ENCODE assay signal across 8 mouse cellular contexts in the genomic region with DNA sequence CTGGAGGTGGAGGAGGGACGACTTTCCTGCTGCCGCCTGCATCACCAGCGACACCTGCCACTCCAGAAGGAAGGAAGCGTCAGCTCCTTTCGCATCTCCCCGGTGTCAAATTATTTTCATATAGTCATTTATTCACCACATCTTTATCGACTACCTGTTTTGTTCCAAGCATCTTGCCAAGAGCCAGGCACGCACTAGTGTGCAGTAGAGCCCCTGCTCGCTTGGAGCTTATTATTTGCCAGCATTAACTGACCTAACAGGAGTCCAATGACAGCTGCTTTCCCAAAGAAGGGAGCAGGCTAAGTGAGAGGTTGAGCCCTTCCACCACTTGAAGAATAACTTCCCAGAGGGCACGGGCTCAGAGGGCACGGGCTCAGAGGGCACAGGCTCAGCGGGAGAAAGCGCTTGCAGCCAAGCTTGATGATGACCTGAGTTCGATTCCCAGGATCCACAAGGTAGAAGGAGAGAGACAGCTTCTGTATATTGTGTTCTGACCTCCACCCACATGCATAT. TPM values are rescaled to one million over a fixed set of nuclear protein-coding genes. Genes with fewer than 3 reads are reported as not detected.
DNase-seq lines count a peak whose midpoint lies in the region; ATAC-seq lines count a peak whose summit lies in the region.

A gene (minus strand): TSS at position 337 of the 513 bp plus-strand sequence.

- H3K4me3 ChIP-seq in brown adipose tissue, adult 24 weeks (ENCODE audit: insufficient read depth, low read depth, low read length), result peak within 1 kb of the TSS; percentile 68
- peak within 1 kb of the TSS; percentile 70 for H3K4me3 ChIP-seq in liver, embryonic 13.5 days (replicated peaks)
- peak within 1 kb of the TSS; percentile 70 for H3K4me3 ChIP-seq in stomach, embryonic 14.5 days (ENCODE audit: low read depth, low read length)

- H3K27me3 ChIP-seq in liver, embryonic 13.5 days, result peaks cover 30% of the 10 kb centered on the region
- no peaks in the 10 kb centered on the region for H3K27me3 ChIP-seq in stomach, embryonic 14.5 days (ENCODE audit: control insufficient read depth, insufficient read depth, low read length)

- no peak for ATAC-seq in liver, embryonic 13.5 days (ENCODE audit: low read depth)
- no peak for ATAC-seq in stomach, embryonic 14.5 days (ENCODE audit: insufficient number of reproducible peaks, insufficient read depth, low FRiP score, low read depth)

- H3K27ac ChIP-seq in brown adipose tissue, adult 24 weeks (replicated peaks; ENCODE audit: low read depth, low read length), result no peak within 1 kb of the TSS
- H3K27ac ChIP-seq in liver, embryonic 13.5 days, result peak within 1 kb of the TSS; percentile 32
- peak within 1 kb of the TSS; percentile 55; the same call in 1 of the 2 replicates for H3K27ac ChIP-seq in stomach, embryonic 14.5 days (ENCODE audit: low read length)

- H3K4me1 ChIP-seq in brown adipose tissue, adult 24 weeks (ENCODE audit: control insufficient read depth, insufficient read depth, insufficient read length, low read length), result no peaks in the 10 kb centered on the region
- peaks cover 32% of the 10 kb centered on the region for H3K4me1 ChIP-seq in liver, embryonic 13.5 days (replicated peaks)
- peaks cover 13% of the 10 kb centered on the region for H3K4me1 ChIP-seq in stomach, embryonic 14.5 days (ENCODE audit: control insufficient read depth, insufficient read depth, low read length)

- DNase-seq in kidney, adult 18-20 months, result peak; percentile 78
- DNase-seq in kidney, adult 11 months, result no peak
- DNase-seq in heart, adult 8-10 months (ENCODE audit: low spot score), result no peak
- peak; percentile 75 for DNase-seq in kidney, adult 9 months
- no peak for DNase-seq in liver, embryonic 13.5 days
- no peak for DNase-seq in frontal cortex, postnatal 10 days (ENCODE audit: low spot score in 2 of 2)

- 7% methylated on average over 14 of the region's 14 CpGs for WGBS in liver, embryonic 13.5 days (ENCODE audit: insufficient replicate concordance)
- WGBS in stomach, embryonic 14.5 days, result 6% methylated on average over 14 of the region's 14 CpGs

- no peaks in the 10 kb centered on the region for H3K9me3 ChIP-seq in liver, embryonic 13.5 days (replicated peaks)
- H3K9me3 ChIP-seq in stomach, embryonic 14.5 days (ENCODE audit: control insufficient read depth, low read depth, low read length), result no peaks in the 10 kb centered on the region

- H3K4me2 ChIP-seq in liver, embryonic 13.5 days, result peak within 1 kb of the TSS; percentile 96
- H3K4me2 ChIP-seq in stomach, embryonic 14.5 days (replicated peaks; ENCODE audit: low read depth, low read length), result peak within 1 kb of the TSS; percentile 97

- H3K36me3 ChIP-seq in liver, embryonic 13.5 days, result no peaks in the 10 kb centered on the region
- H3K36me3 ChIP-seq in stomach, embryonic 14.5 days (ENCODE audit: control insufficient read depth, insufficient read depth, low read length), result no peaks in the 10 kb centered on the region

- H3K9ac ChIP-seq in liver, embryonic 13.5 days, result peak within 1 kb of the TSS; percentile 74
- peak within 1 kb of the TSS; percentile 48 for H3K9ac ChIP-seq in stomach, embryonic 14.5 days (replicated peaks; ENCODE audit: low read depth, low read length)

RNA-seq across cellular contexts. Expression of the gene that starts here (rescaled TPM):
- polyA plus RNA-seq in brown adipose tissue, adult 24 weeks (2012; ENCODE audit: insufficient read depth, insufficient read length, missing spikeins), result 0.29 and 0.59 TPM in 2 replicates
- 10 to 100 TPM; 63.9 to 70.3 (median 66.7) TPM for total RNA-seq in heart, adult 8-10 months (2022)
- polyA plus RNA-seq in liver, embryonic 13.5 days (2015; fragmentation: Nextera tagmentation; extraction: Ambion mirVana), result 2.8 and 3.4 TPM in 2 replicates
- polyA plus RNA-seq in stomach, embryonic 14.5 days (2014; fragmentation: Nextera tagmentation; extraction: Ambion mirVana), result 12.4 and 13.4 TPM in 2 replicates

Comparison
In these comparisons a context has a peak if more than half of its experiments do, and no peak if none do; other contexts are left out.
1. DNase-seq: peak in kidney, adult 18-20 months (single experiment) and kidney, adult 9 months (single experiment); none in kidney, adult 11 months (single experiment), heart, adult 8-10 months (single experiment), liver, embryonic 13.5 days (single experiment) and frontal cortex, postnatal 10 days (0 of 2).
2. Peak in every context shown above with its lines, with median percentiles within 50 percentile points of each other: H3K4me3 ChIP-seq.